Mouse (Mus musculus): ENCODE data around the gene Dynlt1a. TPM values are rescaled to one million over a fixed set of nuclear protein-coding genes. Genes with fewer than 3 reads are reported as not detected.
A peak's percentile ranks its signal among the peaks of the same experiment; 100 is the strongest.
"Not testable (repeated sequence)": the region's sequence is repeated elsewhere in the genome, so short reads cannot be mapped to it uniquely, and the experiment has no call there.

Dynlt1a gene
- polyA plus RNA-seq, 1 experiment from 2014 or later = 47.9 TPM

GRCm38 (mm10) chr17:6271970-6272369 is 45.3 kb downstream of the Dynlt1a start:
- not testable (repeated sequence) for H3K27ac ChIP-seq (ENCODE audit: low read depth, low read length); H3K4me3 ChIP-seq (ENCODE audit: low read length); H3K36me3 ChIP-seq (ENCODE audit: control insufficient read depth, insufficient read depth, low read length); H3K4me2 ChIP-seq (ENCODE audit: low read length); H3K4me1 ChIP-seq (ENCODE audit: control insufficient read depth, insufficient read depth, low read depth, low read length); H3K27me3 ChIP-seq (replicated peaks; ENCODE audit: control insufficient read depth, insufficient read depth, low read length); ATAC-seq; H3K9me3 ChIP-seq (ENCODE audit: control insufficient read depth, low read length); H3K9ac ChIP-seq (ENCODE audit: low read depth, low read length)
- WGBS = 77% methylated on average over 6 of the region's 6 CpGs

GRCm38 (mm10) chr17:6270840-6271239 is 46.5 kb downstream of the Dynlt1a start:
- not testable (repeated sequence) for H3K27me3 ChIP-seq (replicated peaks; ENCODE audit: control insufficient read depth, insufficient read depth, low read length); H3K9me3 ChIP-seq (ENCODE audit: control insufficient read depth, low read length); H3K27ac ChIP-seq (ENCODE audit: low read depth, low read length); ATAC-seq; H3K4me1 ChIP-seq (ENCODE audit: control insufficient read depth, insufficient read depth, low read depth, low read length); H3K36me3 ChIP-seq (ENCODE audit: control insufficient read depth, insufficient read depth, low read length)
- WGBS = under 1% methylated on average over 19 of the region's 25 CpGs
- H3K9ac ChIP-seq (ENCODE audit: low read depth, low read length) = peak overlapping the region; percentile 64
- H3K4me2 ChIP-seq (ENCODE audit: low read length) = peak overlapping the region; percentile 67
- H3K4me3 ChIP-seq (ENCODE audit: low read length) = peak overlapping the region; percentile 51

- H3K9me3 ChIP-seq (ENCODE audit: control insufficient read depth, low read length); H3K4me1 ChIP-seq (ENCODE audit: control insufficient read depth, insufficient read depth, low read depth, low read length); H3K27me3 ChIP-seq (replicated peaks; ENCODE audit: control insufficient read depth, insufficient read depth, low read length); H3K27ac ChIP-seq (ENCODE audit: low read depth, low read length); H3K36me3 ChIP-seq (ENCODE audit: control insufficient read depth, insufficient read depth, low read length): not testable (repeated sequence)
- H3K4me3 ChIP-seq (ENCODE audit: low read length) = peak overlapping the region; percentile 51
- under 1% methylated on average over 39 of the region's 84 CpGs for WGBS
- peak overlapping the region; percentile 67 for H3K4me2 ChIP-seq (ENCODE audit: low read length)
- peak overlapping the region; percentile 64 for H3K9ac ChIP-seq (ENCODE audit: low read depth, low read length)
- peak; percentile 86 for ATAC-seq
Measured at GRCm38 (mm10) chr17:6269876-6270831, 47.1 kb downstream of the Dynlt1a start.

- peak; percentile 76 for ATAC-seq
- WGBS = 4% methylated on average over 13 of the region's 20 CpGs
- Histone ChIP-seq H3K4me3 (ENCODE audit: low read length) (peak overlapping the region; percentile 40), H3K9ac (ENCODE audit: low read depth, low read length) (peak overlapping the region; percentile 47; the same call in 1 of the 2 replicates), H3K4me2 (ENCODE audit: low read length) (peak overlapping the region; percentile 44)
- H3K27ac ChIP-seq (ENCODE audit: low read depth, low read length); H3K36me3 ChIP-seq (ENCODE audit: control insufficient read depth, insufficient read depth, low read length); H3K4me1 ChIP-seq (ENCODE audit: control insufficient read depth, insufficient read depth, low read depth, low read length); H3K27me3 ChIP-seq (replicated peaks; ENCODE audit: control insufficient read depth, insufficient read depth, low read length); H3K9me3 ChIP-seq (ENCODE audit: control insufficient read depth, low read length): not testable (repeated sequence)
Measured at GRCm38 (mm10) chr17:6257070-6257456, 60.2 kb downstream of the Dynlt1a start.

- peak; percentile 94 for ATAC-seq
- H3K9ac ChIP-seq (ENCODE audit: low read depth, low read length) = peak within 1 kb of the TSS; percentile 47; the same call in 1 of the 2 replicates
- H3K36me3 ChIP-seq (ENCODE audit: control insufficient read depth, insufficient read depth, low read length); H3K27ac ChIP-seq (ENCODE audit: low read depth, low read length); H3K27me3 ChIP-seq (replicated peaks; ENCODE audit: control insufficient read depth, insufficient read depth, low read length); H3K9me3 ChIP-seq (ENCODE audit: control insufficient read depth, low read length); H3K4me1 ChIP-seq (ENCODE audit: control insufficient read depth, insufficient read depth, low read depth, low read length): not testable (repeated sequence)
- peak within 1 kb of the TSS; percentile 40 for H3K4me3 ChIP-seq (ENCODE audit: low read length)
- WGBS = 0% methylated on average over 2 of the region's 51 CpGs
- peak within 1 kb of the TSS; percentile 44 for H3K4me2 ChIP-seq (ENCODE audit: low read length)
Measured at GRCm38 (mm10) chr17:6256400-6257069, 60.8 kb downstream of the Dynlt1a start, which contains the start of gene Tmem181a. Gene Tmem181a, plus strand, starts transcription at chr17:6256860.

Other genes with a start within 250 kb of the Dynlt1a start
- gene Serac1, start 237.8 kb downstream of the Dynlt1a start, polyA plus RNA-seq (2015; fragmentation: Nextera tagmentation; extraction: Ambion mirVana) = 11.8 and 12.5 TPM in 2 replicates
- gene Gtf2h5, start 237.7 kb downstream of the Dynlt1a start, polyA plus RNA-seq (2015; fragmentation: Nextera tagmentation; extraction: Ambion mirVana) = 201 and 227 TPM in 2 replicates
- gene Tulp4, start 211.1 kb downstream of the Dynlt1a start, polyA plus RNA-seq (2015; fragmentation: Nextera tagmentation; extraction: Ambion mirVana) = 110 and 113 TPM in 2 replicates
- gene Tmem181a, start 60.6 kb downstream of the Dynlt1a start, polyA plus RNA-seq (2015; fragmentation: Nextera tagmentation; extraction: Ambion mirVana) = 60.2 and 62.0 TPM in 2 replicates
- 1,010 and 1,046 TPM in 2 replicates for gene Dynlt1b, start 112.6 kb upstream of the Dynlt1a start, polyA plus RNA-seq (2015; fragmentation: Nextera tagmentation; extraction: Ambion mirVana)

Measured in hindbrain, embryonic 16.5 days (tissue).